Mouse (Mus musculus) intestine, postnatal 0 days (tissue): ENCODE measurements around the gene Prr5. TPM values are rescaled to one million over a fixed set of nuclear protein-coding genes. Genes with fewer than 3 reads are reported as not detected.

Experiments used
- ATAC-seq: fragments of 200-750 bp; cut with Nextera tagmentation; 2 replicates; pipeline ENCODE4 v1.8.0; 2017; ENCODE audit warnings: mild to moderate bottlenecking, moderate TSS enrichment, moderate library complexity
- H3K27ac ChIP-seq: fragments of 300-500 bp; sonication (generic); 2 replicates; pipeline ENCODE4 v1.5.1; 2014; ENCODE audit warnings: mild to moderate bottlenecking, low read depth, low read length, moderate library complexity
- H3K27me3 ChIP-seq: fragments of 300-500 bp; sonication (generic); replicated peaks from 2 replicates; pipeline ENCODE4 v1.6.1; 2014; ENCODE audit warnings: low read length, mixed read lengths; ENCODE audit not compliant: control insufficient read depth, insufficient read depth
- H3K36me3 ChIP-seq: fragments of 300-500 bp; sonication (generic); 2 replicates; pipeline ENCODE4 v1.6.1; 2014; ENCODE audit warnings: mild to moderate bottlenecking, moderate library complexity; ENCODE audit not compliant: control insufficient read depth, insufficient read depth
- H3K4me1 ChIP-seq: fragments of 300-500 bp; sonication (generic); replicated peaks from 2 replicates; pipeline ENCODE4 v1.6.1; 2014; ENCODE audit warnings: antibody characterized with exemption, low read length, mixed read lengths; ENCODE audit not compliant: control insufficient read depth, insufficient read depth
- H3K4me2 ChIP-seq: fragments of 300-500 bp; sonication (generic); replicated peaks from 2 replicates; pipeline ENCODE4 v1.6.1; 2014; ENCODE audit warnings: low read depth, mild to moderate bottlenecking, moderate library complexity
- H3K4me3 ChIP-seq: fragments of 300-500 bp; sonication (generic); 2 replicates; pipeline ENCODE4 v1.5.1; 2014; ENCODE audit warnings: low read depth, low read length
- H3K9ac ChIP-seq: fragments of 300-500 bp; sonication (generic); 2 replicates; pipeline ENCODE4 v1.6.1; 2014; ENCODE audit warnings: mild to moderate bottlenecking, low read depth, low read length
- H3K9me3 ChIP-seq: fragments of 300-500 bp; sonication (generic); 2 replicates; pipeline ENCODE4 v1.6.1; 2016; ENCODE audit warnings: mixed run types; ENCODE audit not compliant: control insufficient read depth
- CTCF ChIP-seq: sonication (generic); IDR thresholded peaks from 2 replicates; pipeline ENCODE4 v1.5.1; 2016; ENCODE audit warnings: low read depth, mild to moderate bottlenecking, control low read depth, antibody characterized with exemption, moderate library complexity
- WGBS: fragments of 180-500 bp; shearing (Covaris S2); extraction: QIAGEN DNeasy Blood & Tissue Kit; methylation state at CpG from one replicate; pipeline ENCODE4 v1.1.7; 2014; 5-methylcytosine and 5-hydroxymethylcytosine counted together
- polyA plus RNA-seq: library from polyadenylated mRNA; unstranded; fragments of >200 nt; fragmentation: Nextera tagmentation; extraction: Ambion mirVana; gene quantifications from 2 replicates; pipeline ENCODE4 v1.2.1, GENCODE M21; 2015

Prr5 gene
- polyA plus RNA-seq, 1 experiment from 2014 or later: 68.5 TPM

DNA sequence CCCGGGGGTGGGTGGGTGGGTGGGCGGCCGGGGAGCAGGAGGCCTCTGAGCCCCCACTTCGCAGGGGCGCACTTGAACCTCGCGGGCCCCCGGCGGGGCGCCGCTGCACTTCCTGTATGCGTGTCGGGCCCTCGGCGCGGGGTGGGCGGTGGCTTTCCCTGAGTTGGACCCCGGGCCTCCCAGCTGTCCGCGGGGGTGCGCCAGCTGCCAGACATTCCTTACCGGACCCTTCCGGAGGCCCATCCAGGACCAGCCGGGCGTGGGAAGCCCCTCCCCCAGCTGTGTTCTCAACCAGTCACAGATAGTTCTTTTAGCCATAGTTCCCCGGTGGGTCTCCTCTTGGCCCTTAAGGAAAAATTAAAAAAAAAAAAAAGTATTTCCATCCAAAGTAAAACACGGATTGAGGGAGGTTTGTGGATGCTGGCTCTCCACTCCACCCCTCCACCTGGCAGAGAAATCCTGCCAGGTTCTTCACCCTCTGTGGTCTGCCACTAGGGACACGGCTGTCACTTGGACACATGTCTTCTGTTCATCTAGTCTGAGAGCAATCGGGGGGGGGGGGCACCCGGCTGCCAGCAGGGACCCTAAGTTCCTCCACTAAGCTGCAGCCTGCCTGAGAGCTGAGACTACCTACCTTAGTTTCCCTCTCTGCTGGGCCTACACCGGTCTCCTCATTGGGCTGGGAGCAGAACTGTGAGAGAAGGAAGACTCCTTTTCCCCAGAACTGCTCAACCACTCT lies 12.2 kb downstream of the Prr5 start:
- no peaks in the 10 kb centered on the region for H3K27me3 ChIP-seq
- no peak; the same call in 1 of the 2 replicates for TF ChIP-seq CTCF
- peak overlapping the region; percentile 82 for H3K4me3 ChIP-seq
- H3K9me3 ChIP-seq: no peaks in the 10 kb centered on the region
- H3K36me3 ChIP-seq: peaks cover 6% of the 10 kb centered on the region; the same call in 1 of the 2 replicates
- peak; percentile 11; the same call in 1 of the 2 replicates for ATAC-seq
- peaks cover 11% of the 10 kb centered on the region for H3K4me1 ChIP-seq
- H3K27ac ChIP-seq: peak overlapping the region; percentile 94
- H3K4me2 ChIP-seq: peak overlapping the region; percentile 81
- peak overlapping the region; percentile 96 for H3K9ac ChIP-seq
- WGBS: 1% methylated on average over 30 of the region's 31 CpGs

GRCm38 (mm10) chr15:84682206-84682605 lies 12.8 kb downstream of the Prr5 start:
- Histone ChIP-seq H3K4me1 (peaks cover 10% of the 10 kb centered on the region), H3K27ac (peak overlapping the region; percentile 94; the same call in 1 of the 2 replicates), H3K4me3 (peak overlapping the region; percentile 82), H3K36me3 (peaks cover 6% of the 10 kb centered on the region; the same call in 1 of the 2 replicates), H3K4me2 (peak overlapping the region; percentile 81), H3K27me3 (no peaks in the 10 kb centered on the region), H3K9ac (peak overlapping the region; percentile 96), H3K9me3 (no peaks in the 10 kb centered on the region)
- 44% methylated on average over 3 of the region's 3 CpGs for WGBS
- no peak for ATAC-seq
- no peak for TF ChIP-seq CTCF

DNA sequence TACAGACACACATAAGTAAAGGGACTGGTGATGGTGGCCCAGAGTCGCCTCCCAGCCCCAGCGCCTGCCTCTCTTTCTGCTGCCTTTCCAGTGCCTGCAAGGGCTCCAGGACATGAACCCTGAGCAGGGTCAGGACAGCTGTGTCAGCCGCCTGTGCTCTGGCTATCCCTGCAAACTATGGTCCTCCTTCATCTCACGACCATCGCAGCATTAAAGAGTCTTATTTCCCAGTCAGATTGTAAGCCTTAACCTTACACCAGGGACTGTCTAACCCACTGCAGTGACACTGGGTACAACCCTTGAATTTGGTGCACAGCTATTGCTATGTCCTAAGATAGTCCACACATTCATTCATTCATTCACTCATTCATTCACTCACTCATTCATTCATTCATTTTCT lies 13.4 kb downstream of the Prr5 start:
- Histone ChIP-seq H3K4me2 (peak overlapping the region; percentile 81), H3K4me1 (peaks cover 14% of the 10 kb centered on the region), H3K9ac (0 out of 2 replicates have a peak overlapping the region, but pooled peaks have one; percentile 96), H3K9me3 (no peaks in the 10 kb centered on the region), H3K36me3 (peaks cover 6% of the 10 kb centered on the region; the same call in 1 of the 2 replicates), H3K27me3 (no peaks in the 10 kb centered on the region), H3K27ac (no peak overlapping the region), H3K4me3 (peak overlapping the region; percentile 82)
- ATAC-seq: no peak
- WGBS: 53% methylated on average over 5 of the region's 5 CpGs
- TF ChIP-seq CTCF: no peak

DNA sequence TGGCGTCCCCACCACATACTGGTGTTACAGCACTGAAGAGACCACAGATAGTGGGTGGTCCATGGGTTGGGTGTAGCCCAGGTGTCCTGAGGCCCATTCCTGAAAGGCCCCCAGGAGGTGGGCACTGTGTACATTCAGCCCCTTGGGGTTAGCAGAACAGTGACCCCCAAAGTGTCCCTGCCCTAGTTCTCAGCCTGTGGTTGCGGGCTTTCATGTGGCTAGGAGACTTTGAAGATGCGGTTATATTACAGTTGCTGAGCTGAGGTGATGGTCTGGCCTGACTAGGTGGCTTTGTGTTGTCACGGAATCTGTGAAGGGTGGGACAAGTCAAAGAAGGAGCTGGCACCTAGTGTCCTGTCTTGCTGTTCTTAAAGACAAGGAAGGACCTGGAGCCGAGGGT lies 15.1 kb downstream of the Prr5 start:
- 66% methylated on average over 5 of the region's 5 CpGs for WGBS
- ATAC-seq: no peak

GRCm38 (mm10) chr15:84685417-84685816 lies 16.0 kb downstream of the Prr5 start:
- TF ChIP-seq CTCF: no peak
- Histone ChIP-seq H3K9me3 (no peaks in the 10 kb centered on the region), H3K4me2 (no peak overlapping the region), H3K36me3 (peaks cover 30% of the 10 kb centered on the region), H3K4me3 (no peak overlapping the region), H3K9ac (no peak overlapping the region), H3K27ac (0 out of 2 replicates have a peak overlapping the region, but pooled peaks have one; percentile 54), H3K27me3 (no peaks in the 10 kb centered on the region), H3K4me1 (peaks cover 14% of the 10 kb centered on the region)
- 42% methylated on average over 3 of the region's 3 CpGs for WGBS
- ATAC-seq: no peak

More for the DNA sequence above, 15.1 kb downstream of the Prr5 start:
- peaks cover 22% of the 10 kb centered on the region for H3K36me3 ChIP-seq
- H3K4me2 ChIP-seq: peak overlapping the region; percentile 21; the same call in 1 of the 2 replicates
- peaks cover 14% of the 10 kb centered on the region for H3K4me1 ChIP-seq
- H3K9me3 ChIP-seq: no peaks in the 10 kb centered on the region
- no peaks in the 10 kb centered on the region for H3K27me3 ChIP-seq
- H3K4me3 ChIP-seq: no peak overlapping the region
- peak overlapping the region; percentile 54 for H3K27ac ChIP-seq
- H3K9ac ChIP-seq: no peak overlapping the region
- no peak for TF ChIP-seq CTCF

DNA sequence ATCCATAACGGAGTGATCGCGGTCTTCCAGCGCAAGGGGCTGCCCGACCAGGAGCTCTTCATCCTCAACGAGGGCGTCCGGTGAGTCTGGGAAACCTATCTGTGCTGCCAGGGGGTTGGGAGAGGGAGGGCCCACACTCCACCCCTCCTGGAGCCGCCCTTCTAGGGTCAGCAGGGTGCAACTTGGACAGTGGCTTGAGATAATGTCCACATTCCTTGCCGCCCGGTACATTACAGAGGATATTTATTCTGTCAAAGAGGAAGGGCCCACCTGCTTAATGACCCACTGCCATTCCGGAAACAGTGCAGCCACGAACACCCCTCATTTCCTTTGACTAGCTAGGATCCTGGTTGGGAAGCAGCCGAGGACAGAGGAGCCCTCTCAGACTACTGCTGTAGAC lies 18.5 kb downstream of the Prr5 start:
- H3K36me3 ChIP-seq: peaks cover 47% of the 10 kb centered on the region
- H3K27ac ChIP-seq: 0 out of 2 replicates have a peak overlapping the region, but pooled peaks have one; percentile 70
- no peak for ATAC-seq

More for the DNA sequence above, 18.5 kb downstream of the Prr5 start:
- 65% methylated on average over 14 of the region's 14 CpGs for WGBS
- H3K4me3 ChIP-seq: no peak overlapping the region
- peaks cover 14% of the 10 kb centered on the region for H3K4me1 ChIP-seq
- H3K4me2 ChIP-seq: peak overlapping the region; percentile 7; the same call in 1 of the 2 replicates
- H3K27me3 ChIP-seq: no peaks in the 10 kb centered on the region
- H3K9me3 ChIP-seq: no peaks in the 10 kb centered on the region
- no peak overlapping the region for H3K9ac ChIP-seq
- TF ChIP-seq CTCF: no peak
